22 mouse cellular contexts compared by ENCODE assay signal in genomic region chr7:94548332-94548731, GRCm38 (mm10).
DNase-seq lines count a peak whose midpoint lies in the region; ATAC-seq lines count a peak whose summit lies in the region.
"Had no signal": no experiment of that assay in that cellular context is flagged by ENCODE, and none has a peak within 500 bp of the region (broad histone marks: within the 10 kb centered on the region; RNA-seq: fewer than 3 reads in every experiment).

No protein-coding gene starts in this region.

- no peaks in the 10 kb centered on the region for H3K36me3 ChIP-seq in embryonic facial prominence, embryonic 11.5 days (replicated peaks; ENCODE audit: control insufficient read depth, insufficient read depth, low read depth, low read length)
- H3K36me3 ChIP-seq in embryonic facial prominence, embryonic 10.5 days (replicated peaks) = no peaks in the 10 kb centered on the region
- no peaks in the 10 kb centered on the region for H3K36me3 ChIP-seq in midbrain, embryonic 13.5 days
- no peaks in the 10 kb centered on the region for H3K36me3 ChIP-seq in midbrain, embryonic 10.5 days
- H3K36me3 ChIP-seq in neural tube, embryonic 15.5 days = no peaks in the 10 kb centered on the region
- H3K36me3 ChIP-seq: forebrain, embryonic 10.5 days; hindbrain, embryonic 12.5 days; hindbrain, embryonic 15.5 days; intestine, embryonic 15.5 days had no signal

- no peaks in the 10 kb centered on the region for H3K4me1 ChIP-seq in embryonic facial prominence, embryonic 11.5 days (ENCODE audit: control insufficient read depth, insufficient read depth, low read length)
- peaks cover 16% of the 10 kb centered on the region for H3K4me1 ChIP-seq in embryonic facial prominence, embryonic 10.5 days
- 0 out of 2 replicates have a peak, but pooled peaks cover 2% of the 10 kb centered on the region for H3K4me1 ChIP-seq in midbrain, embryonic 13.5 days (replicated peaks)
- H3K4me1 ChIP-seq in midbrain, embryonic 10.5 days = peaks cover 7% of the 10 kb centered on the region; the same call in 1 of the 2 replicates
- no peaks in the 10 kb centered on the region for H3K4me1 ChIP-seq in neural tube, embryonic 15.5 days
- H3K4me1 ChIP-seq: forebrain, embryonic 13.5 days; hindbrain, embryonic 12.5 days; hindbrain, embryonic 15.5 days; intestine, embryonic 15.5 days had no signal

- ATAC-seq in embryonic facial prominence, embryonic 11.5 days (replicated peaks; ENCODE audit: insufficient number of reproducible peaks, low FRiP score, low TSS enrichment, low read depth) = no peak
- 0 out of 2 replicates have a peak, but pooled peaks have one; percentile 34 for ATAC-seq in midbrain, embryonic 13.5 days
- no peak for ATAC-seq in neural tube, embryonic 15.5 days (ENCODE audit: low FRiP score)
- ATAC-seq: CD4-positive, CD25-positive, alpha-beta regulatory T cell, adult 4 months; forebrain, embryonic 13.5 days; forebrain, embryonic 16.5 days; intestine, embryonic 15.5 days had no signal

- no peak overlapping the region for H3K9ac ChIP-seq in embryonic facial prominence, embryonic 11.5 days (replicated peaks; ENCODE audit: low read length)
- no peak overlapping the region for H3K9ac ChIP-seq in midbrain, embryonic 13.5 days (replicated peaks)
- H3K9ac ChIP-seq in neural tube, embryonic 15.5 days (replicated peaks) = no peak overlapping the region
- H3K9ac ChIP-seq: forebrain, embryonic 13.5 days; hindbrain, embryonic 12.5 days; hindbrain, embryonic 15.5 days; intestine, embryonic 15.5 days had no signal

- no peak overlapping the region for H3K27ac ChIP-seq in embryonic facial prominence, embryonic 11.5 days (replicated peaks; ENCODE audit: low read depth, low read length)
- H3K27ac ChIP-seq in embryonic facial prominence, embryonic 10.5 days (replicated peaks) = no peak overlapping the region
- H3K27ac ChIP-seq in midbrain, embryonic 13.5 days = no peak overlapping the region
- H3K27ac ChIP-seq in midbrain, embryonic 10.5 days (replicated peaks) = no peak overlapping the region
- no peak overlapping the region for H3K27ac ChIP-seq in neural tube, embryonic 15.5 days (replicated peaks)
- H3K27ac ChIP-seq: forebrain, embryonic 10.5 days; forebrain, embryonic 13.5 days; gastrocnemius, adult 2 months; hindbrain, embryonic 12.5 days; hindbrain, embryonic 15.5 days; intestine, embryonic 15.5 days had no signal

- no peak overlapping the region for H3K4me3 ChIP-seq in embryonic facial prominence, embryonic 11.5 days (ENCODE audit: low read depth, low read length)
- H3K4me3 ChIP-seq in embryonic facial prominence, embryonic 10.5 days = no peak overlapping the region
- H3K4me3 ChIP-seq in midbrain, embryonic 13.5 days (replicated peaks) = no peak overlapping the region
- H3K4me3 ChIP-seq in midbrain, embryonic 10.5 days = no peak overlapping the region
- H3K4me3 ChIP-seq in neural tube, embryonic 15.5 days (replicated peaks) = no peak overlapping the region
- H3K4me3 ChIP-seq: forebrain, embryonic 10.5 days; forebrain, embryonic 13.5 days; gastrocnemius, adult 2 months; hindbrain, embryonic 12.5 days; hindbrain, embryonic 15.5 days; intestine, embryonic 15.5 days had no signal

- peak; percentile 58 for DNase-seq in embryonic facial prominence, embryonic 11.5 days (ENCODE audit: low spot score)
- no peak for DNase-seq in embryonic facial prominence, embryonic 10.5 days (ENCODE audit: low spot score)
- no peak for DNase-seq in midbrain, embryonic 10.5 days (ENCODE audit: low spot score)
- peak; percentile 22 for DNase-seq in hindlimb bud, embryonic 11.5 days (ENCODE audit: extremely low spot score, low read depth, low spot score)
- DNase-seq: adrenal gland, adult 8-10 months; adrenal gland, postnatal 25 days; cerebellum, adult 18-20 months; cerebellum, adult 9-10 months; cerebellum, postnatal 14 days; gastrocnemius, adult 2 months; gastrocnemius, postnatal 14 days; heart, adult 11 months had no signal

- no peaks in the 10 kb centered on the region for H3K27me3 ChIP-seq in embryonic facial prominence, embryonic 11.5 days (ENCODE audit: control insufficient read depth, insufficient read depth, low read length)
- no peaks in the 10 kb centered on the region for H3K27me3 ChIP-seq in embryonic facial prominence, embryonic 10.5 days (replicated peaks; ENCODE audit: low read depth, poor library complexity, severe bottlenecking)
- H3K27me3 ChIP-seq in midbrain, embryonic 13.5 days = no peaks in the 10 kb centered on the region
- H3K27me3 ChIP-seq in midbrain, embryonic 10.5 days (ENCODE audit: low read depth, poor library complexity, severe bottlenecking) = no peaks in the 10 kb centered on the region
- H3K27me3 ChIP-seq in neural tube, embryonic 15.5 days (replicated peaks) = no peaks in the 10 kb centered on the region
- H3K27me3 ChIP-seq: forebrain, embryonic 13.5 days; hindbrain, embryonic 12.5 days; hindbrain, embryonic 15.5 days; intestine, embryonic 15.5 days had no signal

- 13% methylated on average over 1 of the region's 1 CpGs for WGBS in embryonic facial prominence, embryonic 11.5 days
- WGBS in embryonic facial prominence, embryonic 10.5 days = 27% methylated on average over 1 of the region's 1 CpGs
- WGBS in midbrain, embryonic 13.5 days = 9% methylated on average over 1 of the region's 1 CpGs
- WGBS in midbrain, embryonic 10.5 days = 20% methylated on average over 1 of the region's 1 CpGs
- 51% methylated on average over 1 of the region's 1 CpGs for WGBS in neural tube, embryonic 15.5 days

- H3K4me2 ChIP-seq in embryonic facial prominence, embryonic 11.5 days (ENCODE audit: low read depth, low read length) = no peak overlapping the region
- H3K4me2 ChIP-seq in midbrain, embryonic 13.5 days (replicated peaks) = no peak overlapping the region
- H3K4me2 ChIP-seq in neural tube, embryonic 15.5 days = no peak overlapping the region
- H3K4me2 ChIP-seq: forebrain, embryonic 13.5 days; heart, embryonic 11.5 days; hindbrain, embryonic 12.5 days; hindbrain, embryonic 15.5 days; intestine, embryonic 15.5 days had no signal

- H3K9me3 ChIP-seq in embryonic facial prominence, embryonic 11.5 days (replicated peaks; ENCODE audit: control insufficient read depth, low read length) = no peaks in the 10 kb centered on the region
- no peaks in the 10 kb centered on the region for H3K9me3 ChIP-seq in embryonic facial prominence, embryonic 10.5 days
- no peaks in the 10 kb centered on the region for H3K9me3 ChIP-seq in midbrain, embryonic 13.5 days
- no peaks in the 10 kb centered on the region for H3K9me3 ChIP-seq in midbrain, embryonic 10.5 days (replicated peaks)
- no peaks in the 10 kb centered on the region for H3K9me3 ChIP-seq in neural tube, embryonic 15.5 days (replicated peaks)
- H3K9me3 ChIP-seq: forebrain, embryonic 10.5 days; forebrain, embryonic 13.5 days; hindbrain, embryonic 12.5 days; hindbrain, embryonic 15.5 days; intestine, embryonic 15.5 days had no signal

Comparison
In these comparisons a context has a peak if more than half of its experiments do, and no peak if none do; other contexts are left out.
1. DNase-seq: peak in embryonic facial prominence, embryonic 11.5 days (single experiment) and hindlimb bud, embryonic 11.5 days (single experiment); none in embryonic facial prominence, embryonic 10.5 days (single experiment) and midbrain, embryonic 10.5 days (single experiment).